In genomic region chr11:88161651-88162362, GRCm38 (mm10) we compare ENCODE assay signal across 8 mouse cellular contexts. TPM values are rescaled to one million over a fixed set of nuclear protein-coding genes. Genes with fewer than 3 reads are reported as not detected.
A peak's percentile ranks its signal among the peaks of the same experiment; 100 is the strongest.
DNase-seq lines count a peak whose midpoint lies in the region; ATAC-seq and TF ChIP-seq lines count a peak whose summit lies in the region.

No protein-coding gene starts in this region.

- peak overlapping the region; percentile 66 for H3K9ac ChIP-seq in heart, adult 2 months (ENCODE audit: low read depth, low read length)
- H3K9ac ChIP-seq in limb, embryonic 13.5 days: peak overlapping the region; percentile 43
- H3K9ac ChIP-seq in midbrain, embryonic 14.5 days (replicated peaks; ENCODE audit: low read length): peak overlapping the region; percentile 65

- ATAC-seq in limb, embryonic 13.5 days (ENCODE audit: low FRiP score, low read depth): peak; percentile 34
- peak; percentile 74 for ATAC-seq in midbrain, embryonic 14.5 days (ENCODE audit: low FRiP score, low TSS enrichment)
- no peak for ATAC-seq in erythroid progenitor cell, adult 5-6 weeks (replicated peaks; ENCODE audit: low FRiP score, poor library complexity, severe bottlenecking)

- TF ChIP-seq CTCF in heart, adult 2 months (IDR thresholded peaks at IDR 0.05): peak; percentile 88
- peak; percentile 91 for TF ChIP-seq CTCF in small intestine, adult 2 months (IDR thresholded peaks at IDR 0.05; ENCODE audit: extremely low read depth, insufficient read length, insufficient replicate concordance, low read depth, low read length)

- no peaks in the 10 kb centered on the region for H3K79me2 ChIP-seq in heart, adult 2 months (replicated peaks; ENCODE audit: control insufficient read depth, insufficient read depth, low read length)

- no peaks in the 10 kb centered on the region for H3K27me3 ChIP-seq in heart, adult 2 months (ENCODE audit: control insufficient read depth, insufficient read depth, low read length)
- H3K27me3 ChIP-seq in limb, embryonic 13.5 days: no peaks in the 10 kb centered on the region
- H3K27me3 ChIP-seq in midbrain, embryonic 14.5 days (ENCODE audit: control insufficient read depth, insufficient read depth, low read length): no peaks in the 10 kb centered on the region
- no peaks in the 10 kb centered on the region for H3K27me3 ChIP-seq in small intestine, adult 2 months (ENCODE audit: control insufficient read depth, insufficient read depth, low read length)

- intact Hi-C loops in heart, adult 2 months (cut with DNase I): loop anchor here (1.0 to 2.0 kb wide), 5 partner anchors 29 to 103 kb away; partner anchors contain the start of genes Cuedc1 and Vezf1

- under 1% methylated on average over 14 of the region's 15 CpGs for WGBS in heart, adult 2 months
- 5% methylated on average over 13 of the region's 15 CpGs for WGBS in limb, embryonic 13.5 days
- WGBS in midbrain, embryonic 14.5 days: 1% methylated on average over 15 of the region's 15 CpGs
- under 1% methylated on average over 15 of the region's 15 CpGs for WGBS in small intestine, adult 2 months

- peaks cover 52% of the 10 kb centered on the region for H3K4me1 ChIP-seq in heart, adult 2 months (ENCODE audit: control insufficient read depth, insufficient read depth, low read length)
- peaks cover 69% of the 10 kb centered on the region for H3K4me1 ChIP-seq in limb, embryonic 13.5 days
- H3K4me1 ChIP-seq in midbrain, embryonic 14.5 days (ENCODE audit: control insufficient read depth, insufficient read depth, low read length): peaks cover 18% of the 10 kb centered on the region
- peaks cover 21% of the 10 kb centered on the region for H3K4me1 ChIP-seq in small intestine, adult 2 months (ENCODE audit: control insufficient read depth, insufficient read depth, insufficient read length, low read length)

- peak; percentile 1; the same call in 1 of the 2 replicates for TF ChIP-seq POLR2A in heart, adult 2 months (IDR thresholded peaks at IDR 0.05; ENCODE audit: insufficient read depth, low read depth, low read length)
- no peak for TF ChIP-seq POLR2A in small intestine, adult 2 months (IDR thresholded peaks at IDR 0.05; ENCODE audit: low read depth, low read length)

- no peaks in the 10 kb centered on the region for H3K9me3 ChIP-seq in limb, embryonic 13.5 days
- H3K9me3 ChIP-seq in midbrain, embryonic 14.5 days (ENCODE audit: control insufficient read depth, low read length): no peaks in the 10 kb centered on the region

- peaks cover 2% of the 10 kb centered on the region; the same call in 1 of the 2 replicates for H3K36me3 ChIP-seq in heart, adult 2 months (ENCODE audit: control insufficient read depth, insufficient read depth, low read length)
- H3K36me3 ChIP-seq in limb, embryonic 13.5 days: no peaks in the 10 kb centered on the region
- H3K36me3 ChIP-seq in midbrain, embryonic 14.5 days (ENCODE audit: control insufficient read depth, insufficient read depth, low read length): no peaks in the 10 kb centered on the region
- no peaks in the 10 kb centered on the region for H3K36me3 ChIP-seq in small intestine, adult 2 months (ENCODE audit: control insufficient read depth, insufficient read depth, low read length)

- TF ChIP-seq EP300 in heart, adult 2 months (IDR thresholded peaks at IDR 0.05; ENCODE audit: insufficient read depth, low read depth, low read length): peak; percentile 93

- peak overlapping the region; percentile 94 for H3K27ac ChIP-seq in heart, adult 2 months
- peak overlapping the region; percentile 67 for H3K27ac ChIP-seq in limb, embryonic 13.5 days
- peak overlapping the region; percentile 92 for H3K27ac ChIP-seq in midbrain, embryonic 14.5 days (replicated peaks; ENCODE audit: low read depth, low read length)
- H3K27ac ChIP-seq in small intestine, adult 2 months (ENCODE audit: insufficient read depth, low read depth, low read length): peak overlapping the region; percentile 88

- peak; percentile 96 for DNase-seq in adrenal gland, postnatal 10 days
- peak; percentile 94 for DNase-seq in embryo, embryonic 9.5 days (ENCODE audit: extremely low spot score)
- peak; percentile 92 to 93 for DNase-seq in heart, adult 2 months
- peak; percentile 93 for DNase-seq in kidney, adult 8-10 months
- peak; percentile 87 for DNase-seq in midbrain, embryonic 14.5 days

- peak overlapping the region; percentile 36 for H3K4me3 ChIP-seq in heart, adult 2 months
- peak overlapping the region; percentile 40 for H3K4me3 ChIP-seq in limb, embryonic 13.5 days
- peak overlapping the region; percentile 41 for H3K4me3 ChIP-seq in midbrain, embryonic 14.5 days (replicated peaks; ENCODE audit: low read depth, low read length)
- H3K4me3 ChIP-seq in small intestine, adult 2 months (ENCODE audit: low read depth, low read length): peak overlapping the region; percentile 67

- H3K4me2 ChIP-seq in limb, embryonic 13.5 days (replicated peaks): peak overlapping the region; percentile 74
- H3K4me2 ChIP-seq in midbrain, embryonic 14.5 days (ENCODE audit: low read length): peak overlapping the region; percentile 82

RNA-seq across cellular contexts. Expression of gene Mrps23, which starts 42.4 kb away (rescaled TPM):
- total RNA-seq in adrenal gland, postnatal 10 days (2021): 100 to 1,000 TPM; 175 to 192 TPM
- 100 to 1,000 TPM; 303 to 314 TPM for total RNA-seq in heart, adult 2 months (2021)
- polyA plus RNA-seq in heart, adult 2 months (2012; rRNA removed): 121 and 142 TPM in 2 replicates
- polyA plus RNA-seq in limb, embryonic 13.5 days (2015; fragmentation: Nextera tagmentation; extraction: Ambion mirVana): 54.8 and 55.5 TPM in 2 replicates
- 67.9 and 70.0 TPM in 2 replicates for polyA plus RNA-seq in midbrain, embryonic 14.5 days (2014; fragmentation: Nextera tagmentation; extraction: Ambion mirVana)
- 9.4 and 17.5 TPM in 2 replicates for polyA plus RNA-seq in small intestine, adult 2 months (2012; rRNA removed)
- total RNA-seq in erythroid progenitor cell, adult 5-6 weeks (2015; ENCODE audit: low replicate concordance): 18.7 and 24.3 TPM in 2 replicates
- total RNA-seq in erythroid progenitor cell, adult 5-6 weeks (2017; ENCODE audit: low replicate concordance): 15.8 and 23.1 TPM in 2 replicates
